Mouse (Mus musculus) C2C12 (cell line): ENCODE measurements at regions not wholly inside any gene's neighbourhood (a gene's known extent, or its start where the extent isn't known, plus 50 kb on each side); places are given as distances from the start of the nearest gene placed in this dataset.

Experiments
- H3K27me3 ChIP-seq: one replicate; pipeline ENCODE4 v1.6.1; 2011; ENCODE audit not compliant: control insufficient read depth, insufficient read depth, insufficient read length
- H3K36me3 ChIP-seq: one replicate; pipeline ENCODE4 v1.6.1; 2011; ENCODE audit not compliant: control insufficient read depth, insufficient read depth
- H3K4me3 ChIP-seq: one replicate; pipeline ENCODE4 v1.5.1; 2011; ENCODE audit warnings: mild to moderate bottlenecking, control low read depth; ENCODE audit not compliant: poor library complexity, insufficient read depth, severe bottlenecking
- H3K79me2 ChIP-seq: one replicate; pipeline ENCODE4 v1.6.1; 2011; ENCODE audit not compliant: control insufficient read depth, insufficient read depth
- H3K79me3 ChIP-seq: one replicate; pipeline ENCODE4 v1.6.1; 2011; ENCODE audit warnings: low read depth, control low read depth
- H3ac ChIP-seq: one replicate; pipeline ENCODE3; 2011; ENCODE audit warnings: low read depth; ENCODE audit not compliant: control insufficient read depth, insufficient read length
- CEBPB ChIP-seq: IDR thresholded peaks from one replicate; pipeline ENCODE4 v1.6.1; 2011; ENCODE audit warnings: low read depth, mild to moderate bottlenecking, control low read depth, moderate library complexity
- CTCF ChIP-seq: IDR thresholded peaks from one replicate; pipeline ENCODE4 v1.5.1; 2011; ENCODE audit not compliant: control insufficient read depth, insufficient read depth, insufficient read length
- FOSL1 ChIP-seq: IDR thresholded peaks from one replicate; pipeline ENCODE4 v1.8.0; 2011; ENCODE audit warnings: mild to moderate bottlenecking, low read length; ENCODE audit not compliant: poor library complexity, insufficient read depth, severe bottlenecking
- MAX ChIP-seq: IDR thresholded peaks from one replicate; pipeline ENCODE4 v1.6.1; 2011; ENCODE audit warnings: mild to moderate bottlenecking, control low read depth
- MYOD1 ChIP-seq: IDR thresholded peaks from one replicate; pipeline ENCODE4 v1.6.1; 2011; ENCODE audit warnings: low read depth; ENCODE audit not compliant: control insufficient read depth, insufficient read length
- MYOG ChIP-seq: IDR thresholded peaks from one replicate; pipeline ENCODE4 v1.6.1; 2011; ENCODE audit not compliant: control insufficient read depth, insufficient read length; ENCODE audit errors: extremely low read depth
- USF1 ChIP-seq: IDR thresholded peaks from one replicate; pipeline ENCODE4 v1.6.1; 2011; ENCODE audit warnings: low read depth, mild to moderate bottlenecking, control low read depth, moderate library complexity

GRCm38 (mm10) chr2:30703308-30703707, 100.2 kb downstream of the 1700001O22Rik start:
- Histone ChIP-seq H3K27me3 (no peaks in the 10 kb centered on the region), H3K79me2 (no peaks in the 10 kb centered on the region), H3K4me3 (no peak overlapping the region), H3K36me3 (no peaks in the 10 kb centered on the region), H3ac (no peak overlapping the region), H3K79me3 (no peaks in the 10 kb centered on the region)
- TF ChIP-seq MYOG (no peak), MAX (no peak), FOSL1 (no peak), CTCF (no peak), MYOD1 (no peak), CEBPB (no peak), USF1 (no peak)

GRCm38 (mm10) chr2:30702711-30703110, 100.8 kb downstream of the 1700001O22Rik start:
- no peak for TF ChIP-seq CEBPB
- TF ChIP-seq MAX, result no peak
- no peak for TF ChIP-seq MYOD1
- TF ChIP-seq MYOG, result no peak
- no peak for TF ChIP-seq CTCF
- TF ChIP-seq FOSL1, result no peak
- no peak for TF ChIP-seq USF1

DNA sequence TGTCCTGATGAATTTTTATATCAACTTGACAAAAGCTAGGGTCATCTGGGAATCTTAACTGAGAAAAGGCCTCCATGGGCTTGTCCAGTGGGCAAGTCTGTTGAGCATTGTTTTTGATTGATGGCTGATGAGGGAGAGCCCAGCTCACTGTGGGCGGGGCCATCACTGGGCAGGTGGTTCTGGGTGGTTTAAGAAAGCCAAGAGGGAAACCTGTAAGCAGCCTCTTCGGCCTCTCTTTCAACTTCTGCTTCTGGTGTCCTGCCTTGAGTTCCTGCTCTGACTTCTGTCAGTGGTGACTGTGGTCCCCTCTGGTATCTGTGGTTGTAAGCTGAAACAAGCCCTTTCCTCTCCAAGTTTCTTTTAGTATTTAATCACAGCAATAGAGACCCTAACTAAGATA, 102.6 kb downstream of the 1700001O22Rik start:
- Histone ChIP-seq H3K36me3 (no peaks in the 10 kb centered on the region), H3K79me2 (no peaks in the 10 kb centered on the region)

More at GRCm38 (mm10) chr2:30702711-30703110, 100.8 kb downstream of the 1700001O22Rik start:
- Histone ChIP-seq H3K36me3 (no peaks in the 10 kb centered on the region), H3ac (no peak overlapping the region), H3K27me3 (no peaks in the 10 kb centered on the region), H3K79me2 (no peaks in the 10 kb centered on the region), H3K4me3 (no peak overlapping the region), H3K79me3 (no peaks in the 10 kb centered on the region)

GRCm38 (mm10) chr2:30700471-30700870, 103.0 kb downstream of the 1700001O22Rik start:
- Histone ChIP-seq H3K4me3 (no peak overlapping the region), H3K79me2 (no peaks in the 10 kb centered on the region), H3ac (no peak overlapping the region), H3K27me3 (no peaks in the 10 kb centered on the region), H3K36me3 (no peaks in the 10 kb centered on the region), H3K79me3 (no peaks in the 10 kb centered on the region)
- TF ChIP-seq MYOD1 (no peak), CEBPB (no peak), MYOG (no peak), CTCF (no peak), MAX (no peak), USF1 (no peak)

More for the DNA sequence above, 102.6 kb downstream of the 1700001O22Rik start:
- H3K79me3 ChIP-seq, result no peaks in the 10 kb centered on the region
- TF ChIP-seq MYOG (no peak), CTCF (no peak), MYOD1 (no peak), USF1 (no peak), FOSL1 (no peak), MAX (no peak), CEBPB (no peak)
- no peak overlapping the region for H3ac ChIP-seq
- no peaks in the 10 kb centered on the region for H3K27me3 ChIP-seq
- no peak overlapping the region for H3K4me3 ChIP-seq

DNA sequence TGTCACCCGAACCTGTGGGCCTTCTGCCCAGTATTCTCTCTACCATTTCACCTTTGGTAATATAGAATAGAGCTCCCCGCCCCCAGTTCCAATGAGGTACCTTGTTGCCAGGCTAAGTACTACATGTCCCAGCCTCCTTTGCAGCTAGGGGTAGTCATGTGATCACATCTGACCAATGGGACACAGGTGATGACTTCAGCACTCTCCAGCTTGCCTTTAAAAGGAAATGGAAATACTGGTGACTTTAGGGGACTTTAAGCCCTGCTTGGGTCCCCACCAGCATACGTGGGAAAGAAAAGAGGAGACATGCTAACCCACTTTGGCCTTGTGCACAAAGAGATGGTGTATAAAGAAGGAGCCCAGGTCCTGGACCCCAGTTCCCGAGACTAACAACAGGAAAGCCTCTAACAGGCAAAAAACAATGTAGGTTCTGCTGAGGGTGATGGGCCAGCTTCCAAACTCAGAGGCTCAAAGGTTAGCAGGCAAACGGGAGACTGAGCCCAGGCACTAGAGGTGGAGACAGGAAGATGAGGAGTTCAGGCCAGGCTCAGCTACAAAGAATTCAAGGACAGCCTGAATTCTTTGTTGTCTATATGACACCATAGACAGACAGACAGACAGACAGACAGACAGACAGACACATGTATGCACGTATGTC, 103.5 kb downstream of the 1700001O22Rik start:
- H3K27me3 ChIP-seq, result no peaks in the 10 kb centered on the region
- H3ac ChIP-seq, result no peak overlapping the region
- no peaks in the 10 kb centered on the region for H3K79me2 ChIP-seq
- no peaks in the 10 kb centered on the region for H3K79me3 ChIP-seq
- no peaks in the 10 kb centered on the region for H3K36me3 ChIP-seq
- TF ChIP-seq CTCF (no peak), USF1 (peak; percentile 97)
- no peak overlapping the region for H3K4me3 ChIP-seq
